Mouse (Mus musculus) midbrain, embryonic 12.5 days (tissue): Measurements from ENCODE around the gene Grn. TPM values are rescaled to one million over a fixed set of nuclear protein-coding genes. Genes with fewer than 3 reads are reported as not detected.

ENCODE experiments used
- ATAC-seq: fragments of 200-750 bp; cut with Nextera tagmentation; 2 replicates; pipeline ENCODE4 v1.8.0; 2017; ENCODE audit warnings: low read depth, moderate TSS enrichment, moderate library complexity; ENCODE audit not compliant: low FRiP score
- H3K27ac ChIP-seq: fragments of 300-500 bp; sonication (generic); replicated peaks from 2 replicates; pipeline ENCODE4 v1.5.1; 2016; ENCODE audit warnings: mild to moderate bottlenecking
- H3K27me3 ChIP-seq: fragments of 300-500 bp; sonication (generic); 2 replicates; pipeline ENCODE4 v1.6.1; 2016; ENCODE audit warnings: mild to moderate bottlenecking
- H3K36me3 ChIP-seq: fragments of 300-500 bp; sonication (generic); 2 replicates; pipeline ENCODE4 v1.6.1; 2016
- H3K4me1 ChIP-seq: fragments of 300-500 bp; sonication (generic); 2 replicates; pipeline ENCODE4 v1.6.1; 2016
- H3K4me2 ChIP-seq: fragments of 300-500 bp; sonication (generic); replicated peaks from 2 replicates; pipeline ENCODE4 v1.6.1; 2016; ENCODE audit warnings: mild to moderate bottlenecking, moderate library complexity
- H3K4me3 ChIP-seq: fragments of 300-500 bp; sonication (generic); 2 replicates; pipeline ENCODE4 v1.5.1; 2016; ENCODE audit warnings: mild to moderate bottlenecking
- H3K9ac ChIP-seq: fragments of 300-500 bp; sonication (generic); replicated peaks from 2 replicates; pipeline ENCODE4 v1.6.1; 2016; ENCODE audit warnings: mild to moderate bottlenecking, moderate library complexity
- H3K9me3 ChIP-seq: fragments of 300-500 bp; sonication (generic); 2 replicates; pipeline ENCODE4 v1.6.1; 2016; ENCODE audit warnings: mild to moderate bottlenecking
- WGBS: fragments of 180-500 bp; shearing (Covaris S2); methylation state at CpG from one replicate; pipeline ENCODE4 v1.1.7; 2016; 5-methylcytosine and 5-hydroxymethylcytosine counted together
- polyA plus RNA-seq: library from polyadenylated mRNA; unstranded; fragments of >200 nt; fragmentation: Nextera tagmentation; extraction: Ambion mirVana; gene quantifications from 2 replicates; pipeline ENCODE4 v1.2.1, GENCODE M21; 2016

Grn gene
- polyA plus RNA-seq, 1 experiment from 2014 or later = 82.7 TPM

DNA sequence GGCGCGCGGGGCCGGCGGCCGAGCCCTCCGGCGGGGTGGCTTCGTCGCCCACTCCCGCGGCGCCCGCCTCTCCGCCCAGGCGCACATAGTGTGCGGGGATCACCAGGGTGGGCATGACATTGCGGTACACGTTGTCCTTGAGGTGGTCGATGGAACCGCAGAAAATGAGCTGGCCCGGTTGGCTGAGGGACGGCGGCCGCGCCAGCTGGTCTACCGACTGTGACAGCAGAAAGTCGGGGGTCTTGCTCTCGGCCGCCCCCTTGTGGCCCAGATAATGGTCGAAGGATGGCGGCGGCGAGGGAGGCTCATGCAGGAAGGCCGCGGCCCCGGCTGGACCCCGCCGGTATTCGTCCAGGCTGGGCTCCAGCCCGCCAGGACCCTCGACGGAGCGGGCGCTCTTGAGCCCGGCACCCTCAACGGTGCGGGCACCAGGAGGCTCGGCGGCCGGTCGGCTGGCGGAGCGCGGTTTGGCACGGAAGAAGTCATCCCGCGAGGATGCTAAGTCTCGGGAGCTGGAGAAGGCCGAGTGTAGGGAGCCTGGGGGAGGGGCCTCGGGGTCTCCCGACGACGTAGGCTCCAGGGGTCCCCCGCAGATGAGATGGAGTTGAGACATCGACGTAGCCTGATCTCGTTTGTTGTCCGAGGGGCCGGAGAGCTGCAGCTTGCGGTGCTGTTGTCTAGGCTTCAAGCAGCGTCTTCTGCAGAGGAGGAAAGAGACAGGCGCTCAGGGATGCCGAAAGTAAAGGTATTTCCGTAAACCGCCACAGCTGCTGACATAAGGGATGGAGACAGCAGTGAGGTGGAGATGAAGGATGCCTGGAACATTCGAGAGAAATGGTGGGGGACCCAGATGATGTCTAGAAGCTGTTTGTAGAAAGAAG lies 8.3 kb downstream of the Grn start:
- WGBS = 8% methylated on average over 74 of the region's 77 CpGs
- peaks cover 24% of the 10 kb centered on the region for H3K4me1 ChIP-seq
- peak overlapping the region; percentile 39; the same call in 1 of the 2 replicates for H3K9ac ChIP-seq
- H3K36me3 ChIP-seq = peaks cover 84% of the 10 kb centered on the region
- peak overlapping the region; percentile 44; the same call in 1 of the 2 replicates for H3K27ac ChIP-seq
- H3K4me2 ChIP-seq = peak overlapping the region; percentile 57
- H3K27me3 ChIP-seq = peaks cover 30% of the 10 kb centered on the region
- ATAC-seq = peak; percentile 45
- no peaks in the 10 kb centered on the region for H3K9me3 ChIP-seq
- peak overlapping the region; percentile 35 for H3K4me3 ChIP-seq

DNA sequence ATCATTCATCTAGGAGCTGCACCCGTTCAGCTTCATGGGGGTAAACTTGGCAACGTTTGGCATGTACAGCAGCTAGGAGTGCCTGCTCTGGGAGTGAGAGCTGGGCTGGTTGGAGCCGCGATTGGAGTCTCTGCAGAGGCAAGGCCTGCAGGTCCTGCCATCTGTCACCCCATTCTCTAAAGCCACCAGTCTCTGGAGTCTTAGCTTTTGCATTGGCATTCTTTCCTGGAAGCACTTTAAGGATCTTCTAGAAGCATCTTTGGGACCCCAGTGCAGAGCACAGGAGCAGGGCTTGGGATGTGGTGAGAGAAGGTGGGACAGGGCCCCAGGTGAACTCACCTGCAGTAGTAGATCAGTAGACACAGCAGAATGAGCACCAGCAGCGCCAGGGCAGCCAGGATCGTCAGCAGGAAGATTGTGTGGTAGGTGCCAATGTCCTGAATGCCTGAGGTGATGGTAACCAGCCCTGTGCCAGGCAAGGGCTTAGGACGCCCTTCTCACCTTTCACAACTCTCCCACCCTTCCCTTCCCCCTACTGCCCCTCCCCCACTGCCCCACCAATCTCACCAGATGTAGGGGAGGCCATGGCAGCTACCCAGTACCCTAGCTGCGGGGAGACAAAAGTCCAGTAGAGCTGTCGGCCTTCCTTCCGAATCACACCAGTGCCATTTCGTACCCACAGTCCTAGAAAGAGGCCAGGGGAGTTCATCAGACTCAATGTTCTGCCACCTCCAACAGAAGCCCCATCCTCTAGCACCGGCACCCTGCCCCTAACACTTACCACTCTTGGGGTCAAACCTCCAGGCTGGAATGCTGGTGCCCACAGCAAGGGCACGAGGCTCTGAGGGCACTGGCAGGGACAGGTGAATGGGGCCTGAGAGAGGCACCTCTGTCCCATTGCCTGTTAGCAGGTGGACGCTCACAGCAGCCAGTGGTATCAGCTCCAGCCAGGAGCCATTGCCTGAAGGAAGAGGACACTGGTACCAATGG lies 9.3 kb downstream of the Grn start:
- ATAC-seq = no peak
- H3K4me3 ChIP-seq = no peak overlapping the region
- H3K36me3 ChIP-seq = peaks cover 88% of the 10 kb centered on the region
- 80% methylated on average over 14 of the region's 14 CpGs for WGBS
- H3K9ac ChIP-seq = no peak overlapping the region
- H3K4me2 ChIP-seq = no peak overlapping the region
- H3K9me3 ChIP-seq = no peaks in the 10 kb centered on the region
- no peak overlapping the region for H3K27ac ChIP-seq
- H3K4me1 ChIP-seq = peaks cover 33% of the 10 kb centered on the region
- H3K27me3 ChIP-seq = peaks cover 29% of the 10 kb centered on the region

- no peaks in the 10 kb centered on the region for H3K9me3 ChIP-seq
- H3K9ac ChIP-seq = no peak overlapping the region
- no peak overlapping the region for H3K4me3 ChIP-seq
- H3K27me3 ChIP-seq = peaks cover 29% of the 10 kb centered on the region
- no peak overlapping the region for H3K27ac ChIP-seq
- no peak for ATAC-seq
- H3K4me1 ChIP-seq = peaks cover 42% of the 10 kb centered on the region
- H3K36me3 ChIP-seq = peaks cover 81% of the 10 kb centered on the region
- H3K4me2 ChIP-seq = no peak overlapping the region
- WGBS = 91% methylated on average over 8 of the region's 8 CpGs
Measured at GRCm38 (mm10) chr11:102440255-102440654, 10.1 kb downstream of the Grn start.

GRCm38 (mm10) chr11:102441434-102441833 lies 11.3 kb downstream of the Grn start:
- Histone ChIP-seq H3K4me3 (no peak overlapping the region), H3K4me2 (no peak overlapping the region), H3K36me3 (peaks cover 69% of the 10 kb centered on the region), H3K27ac (no peak overlapping the region), H3K27me3 (peaks cover 29% of the 10 kb centered on the region), H3K9ac (no peak overlapping the region), H3K9me3 (no peaks in the 10 kb centered on the region), H3K4me1 (peaks cover 54% of the 10 kb centered on the region)
- 79% methylated on average over 3 of the region's 3 CpGs for WGBS
- ATAC-seq = no peak

DNA sequence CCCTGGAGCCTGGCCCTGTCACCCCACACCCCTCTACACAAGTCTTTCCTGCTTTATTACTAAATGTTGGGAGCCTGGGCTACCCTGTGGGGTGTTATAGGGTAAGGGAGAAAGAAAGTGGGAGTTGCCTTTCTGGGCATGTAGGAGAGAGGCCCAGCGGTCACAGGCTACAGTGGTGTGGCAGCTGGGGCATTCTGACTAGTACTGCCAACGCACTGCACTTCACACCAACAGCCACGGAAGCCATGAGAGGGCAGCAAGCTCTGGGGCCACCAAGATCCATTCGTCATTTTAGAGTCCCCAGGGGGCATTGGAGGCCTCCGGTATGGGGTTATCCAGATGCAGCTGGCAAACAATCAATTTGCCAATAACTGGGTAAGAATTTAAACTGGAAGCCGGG lies 12.0 kb downstream of the Grn start:
- Histone ChIP-seq H3K9ac (no peak overlapping the region), H3K4me2 (no peak overlapping the region), H3K4me3 (no peak overlapping the region), H3K4me1 (peaks cover 53% of the 10 kb centered on the region), H3K36me3 (peaks cover 64% of the 10 kb centered on the region), H3K9me3 (no peaks in the 10 kb centered on the region), H3K27ac (no peak overlapping the region), H3K27me3 (peaks cover 29% of the 10 kb centered on the region)
- WGBS = 89% methylated on average over 6 of the region's 6 CpGs
- ATAC-seq = no peak

DNA sequence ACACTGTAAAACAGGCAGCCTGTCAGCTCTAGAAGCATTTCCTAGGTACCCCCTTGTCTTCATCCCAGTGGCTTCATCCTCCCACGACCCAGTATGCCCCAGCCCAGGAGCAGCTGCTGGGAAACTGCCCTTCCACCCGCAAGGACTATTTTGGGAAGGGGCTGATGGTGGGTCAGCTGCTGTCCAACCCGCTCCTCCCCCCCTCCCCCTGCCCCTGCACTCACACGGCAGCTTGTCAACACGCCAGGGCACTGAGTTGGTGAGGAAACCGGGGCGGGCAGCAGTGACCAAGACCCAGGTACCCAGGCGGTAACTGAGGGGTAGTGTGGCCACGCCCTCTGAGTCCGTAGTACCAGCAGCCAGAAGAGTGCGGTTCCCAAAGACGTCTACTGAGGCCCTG lies 13.6 kb downstream of the Grn start:
- WGBS = 73% methylated on average over 12 of the region's 12 CpGs
- H3K27me3 ChIP-seq = peaks cover 32% of the 10 kb centered on the region
- no peak for ATAC-seq
- no peaks in the 10 kb centered on the region for H3K9me3 ChIP-seq
- no peak overlapping the region for H3K4me2 ChIP-seq
- no peak overlapping the region for H3K4me3 ChIP-seq
- no peak overlapping the region for H3K27ac ChIP-seq
- H3K36me3 ChIP-seq = peaks cover 49% of the 10 kb centered on the region
- peaks cover 45% of the 10 kb centered on the region for H3K4me1 ChIP-seq
- H3K9ac ChIP-seq = no peak overlapping the region

DNA sequence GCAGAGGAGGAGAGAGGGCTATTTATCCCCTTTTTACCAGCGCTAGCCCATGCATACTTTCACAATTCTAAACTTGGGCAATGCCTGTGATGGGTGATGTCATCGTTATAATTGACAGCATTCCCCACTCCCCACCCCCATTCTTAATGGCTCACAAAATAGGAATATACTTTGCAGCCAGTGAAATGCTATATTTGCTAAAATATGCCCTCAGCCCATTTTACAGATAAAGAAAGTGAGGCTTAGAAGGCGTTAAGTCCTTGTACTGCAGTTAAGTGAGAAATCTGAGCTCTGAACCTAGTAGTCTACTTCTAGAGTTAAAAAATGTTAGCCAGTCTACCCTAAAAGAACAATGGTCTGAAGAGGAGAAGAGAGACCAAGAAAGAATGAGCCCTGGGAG lies 14.2 kb downstream of the Grn start:
- no peak overlapping the region for H3K27ac ChIP-seq
- peaks cover 42% of the 10 kb centered on the region for H3K4me1 ChIP-seq
- 74% methylated on average over 3 of the region's 3 CpGs for WGBS
- H3K36me3 ChIP-seq = peaks cover 43% of the 10 kb centered on the region
- H3K27me3 ChIP-seq = peaks cover 31% of the 10 kb centered on the region
- H3K9ac ChIP-seq = no peak overlapping the region
- H3K4me2 ChIP-seq = no peak overlapping the region
- ATAC-seq = no peak
- H3K4me3 ChIP-seq = no peak overlapping the region
- H3K9me3 ChIP-seq = no peaks in the 10 kb centered on the region

DNA sequence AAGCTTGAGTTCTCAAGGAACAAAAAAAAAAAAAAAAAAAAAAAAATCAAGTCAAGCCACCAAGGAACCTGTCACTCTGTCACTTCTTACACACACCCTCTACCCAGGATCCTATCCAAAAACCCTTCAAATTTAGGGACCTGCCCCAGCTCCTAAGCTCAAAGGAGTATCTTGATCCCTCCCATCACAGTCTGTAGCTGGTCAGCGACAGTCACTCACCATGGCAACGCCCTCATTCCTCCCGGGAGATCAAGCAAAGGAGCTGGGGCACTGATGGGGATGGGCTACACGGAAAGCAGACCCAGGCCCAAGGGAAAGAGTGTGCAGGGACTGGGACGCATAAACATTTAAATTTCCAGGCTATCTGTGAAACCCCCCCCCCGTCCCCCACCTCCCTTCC lies 14.7 kb downstream of the Grn start:
- 0 out of 2 replicates have a peak overlapping the region, but pooled peaks have one; percentile 97 for H3K27ac ChIP-seq

GRCm38 (mm10) chr11:102445264-102445890 lies 15.3 kb downstream of the Grn start:
- Histone ChIP-seq H3K9me3 (no peaks in the 10 kb centered on the region), H3K36me3 (peaks cover 33% of the 10 kb centered on the region), H3K9ac (peak overlapping the region; percentile 99), H3K4me2 (peak overlapping the region; percentile 86), H3K4me1 (peaks cover 42% of the 10 kb centered on the region), H3K27me3 (peaks cover 31% of the 10 kb centered on the region), H3K4me3 (peak overlapping the region; percentile 92), H3K27ac (peak overlapping the region; percentile 97)
- 9% methylated on average over 10 of the region's 10 CpGs for WGBS
- no peak for ATAC-seq

More for the DNA sequence above, 14.7 kb downstream of the Grn start:
- WGBS = 5% methylated on average over 6 of the region's 6 CpGs
- Histone ChIP-seq H3K4me1 (peaks cover 42% of the 10 kb centered on the region), H3K4me2 (peak overlapping the region; percentile 86), H3K36me3 (peaks cover 39% of the 10 kb centered on the region), H3K9ac (peak overlapping the region; percentile 99), H3K9me3 (no peaks in the 10 kb centered on the region), H3K27me3 (peaks cover 31% of the 10 kb centered on the region), H3K4me3 (peak overlapping the region; percentile 92)
- no peak for ATAC-seq

GRCm38 (mm10) chr11:102445891-102446361 lies 15.8 kb downstream of the Grn start:
- peaks cover 27% of the 10 kb centered on the region for H3K36me3 ChIP-seq
- WGBS = 15% methylated on average over 7 of the region's 7 CpGs
- ATAC-seq = no peak

More at GRCm38 (mm10) chr11:102445891-102446361, 15.8 kb downstream of the Grn start:
- peaks cover 42% of the 10 kb centered on the region for H3K4me1 ChIP-seq
- H3K9me3 ChIP-seq = no peaks in the 10 kb centered on the region
- peak overlapping the region; percentile 92 for H3K4me3 ChIP-seq
- peak overlapping the region; percentile 86 for H3K4me2 ChIP-seq
- peaks cover 32% of the 10 kb centered on the region for H3K27me3 ChIP-seq
- peak overlapping the region; percentile 97 for H3K27ac ChIP-seq
- peak overlapping the region; percentile 99 for H3K9ac ChIP-seq
